Comparison of ENCODE assay signal across 10 mouse cellular contexts in the genomic region with DNA sequence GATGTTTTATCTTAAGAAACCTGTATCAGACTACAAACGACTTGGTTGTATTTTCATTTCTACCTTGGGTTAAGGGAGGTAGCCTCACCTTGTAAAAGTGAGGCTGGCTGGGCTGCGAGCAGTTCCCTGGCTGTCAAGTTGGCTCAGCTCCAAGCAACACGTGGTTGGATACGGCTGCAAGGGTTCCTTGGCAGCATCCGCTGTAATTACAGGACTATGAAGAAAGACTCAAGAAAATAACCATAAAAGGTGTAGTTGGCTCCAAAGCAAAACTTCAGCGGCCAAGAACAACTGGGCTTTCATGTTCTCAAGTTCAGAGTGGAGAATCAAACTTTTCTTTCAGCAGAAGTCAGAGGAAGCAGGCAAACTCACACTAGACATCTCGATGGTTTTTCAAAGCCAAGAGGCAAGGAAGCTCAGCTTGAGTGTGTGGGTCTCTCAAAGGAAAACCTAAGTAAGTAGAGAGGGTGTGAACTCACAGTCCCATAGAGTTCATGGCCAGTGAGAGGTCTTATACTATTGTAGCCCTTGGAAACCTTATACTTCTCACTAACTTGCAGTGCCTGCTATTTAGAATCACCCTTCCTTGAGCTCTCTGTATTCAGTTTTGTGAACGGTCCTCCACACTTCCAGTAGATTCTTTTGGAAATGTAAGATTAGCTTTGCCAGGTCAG.
A peak's percentile ranks its signal among the peaks of the same experiment; 100 is the strongest.
DNase-seq lines count a peak whose midpoint lies in the region; ATAC-seq lines count a peak whose summit lies in the region.
"Had no signal": no experiment of that assay in that cellular context is flagged by ENCODE, and none has a peak within 500 bp of the region (broad histone marks: within the 10 kb centered on the region; RNA-seq: fewer than 3 reads in every experiment).

No protein-coding gene starts in this region.

- no peak overlapping the region for H3K4me3 ChIP-seq in stomach, embryonic 16.5 days (replicated peaks; ENCODE audit: low read length)
- no peak overlapping the region for H3K4me3 ChIP-seq in hindbrain, embryonic 13.5 days
- no peak overlapping the region for H3K4me3 ChIP-seq in liver, embryonic 12.5 days
- H3K4me3 ChIP-seq: forebrain, embryonic 10.5 days; left cerebral cortex, adult 2 months had no signal

- H3K9me3 ChIP-seq in stomach, embryonic 16.5 days (replicated peaks; ENCODE audit: control insufficient read depth, low read length): no peaks in the 10 kb centered on the region
- no peaks in the 10 kb centered on the region for H3K9me3 ChIP-seq in hindbrain, embryonic 13.5 days
- H3K9me3 ChIP-seq in liver, embryonic 12.5 days (replicated peaks): no peaks in the 10 kb centered on the region
- H3K9me3 ChIP-seq: forebrain, embryonic 10.5 days had no signal

- no peaks in the 10 kb centered on the region for H3K4me1 ChIP-seq in stomach, embryonic 16.5 days (ENCODE audit: control insufficient read depth, insufficient read depth, low read length)
- H3K4me1 ChIP-seq in hindbrain, embryonic 13.5 days (replicated peaks): no peaks in the 10 kb centered on the region
- no peaks in the 10 kb centered on the region for H3K4me1 ChIP-seq in liver, embryonic 12.5 days
- H3K4me1 ChIP-seq: forebrain, embryonic 10.5 days had no signal

- no peak overlapping the region for H3K9ac ChIP-seq in stomach, embryonic 16.5 days (ENCODE audit: low read length)
- H3K9ac ChIP-seq in hindbrain, embryonic 13.5 days: no peak overlapping the region
- H3K9ac ChIP-seq in liver, embryonic 12.5 days: no peak overlapping the region

- no peaks in the 10 kb centered on the region for H3K27me3 ChIP-seq in stomach, embryonic 16.5 days (ENCODE audit: control insufficient read depth, insufficient read depth, low read length)
- H3K27me3 ChIP-seq in hindbrain, embryonic 13.5 days: no peaks in the 10 kb centered on the region
- no peaks in the 10 kb centered on the region for H3K27me3 ChIP-seq in liver, embryonic 12.5 days (replicated peaks)

- H3K27ac ChIP-seq in stomach, embryonic 16.5 days (ENCODE audit: low read length): peak overlapping the region; percentile 46; the same call in 1 of the 2 replicates
- no peak overlapping the region for H3K27ac ChIP-seq in hindbrain, embryonic 13.5 days
- H3K27ac ChIP-seq in liver, embryonic 12.5 days: no peak overlapping the region
- H3K27ac ChIP-seq: forebrain, embryonic 10.5 days; left cerebral cortex, adult 2 months had no signal

- H3K4me2 ChIP-seq in stomach, embryonic 16.5 days (ENCODE audit: low read depth, low read length): no peak overlapping the region
- H3K4me2 ChIP-seq in hindbrain, embryonic 13.5 days: no peak overlapping the region
- H3K4me2 ChIP-seq in liver, embryonic 12.5 days: no peak overlapping the region

- H3K36me3 ChIP-seq in stomach, embryonic 16.5 days (ENCODE audit: control insufficient read depth, insufficient read depth, low read length): no peaks in the 10 kb centered on the region
- H3K36me3 ChIP-seq in hindbrain, embryonic 13.5 days: no peaks in the 10 kb centered on the region
- H3K36me3 ChIP-seq in liver, embryonic 12.5 days: no peaks in the 10 kb centered on the region
- H3K36me3 ChIP-seq: forebrain, embryonic 10.5 days had no signal

- 48% methylated on average over 8 of the region's 8 CpGs for WGBS in stomach, embryonic 16.5 days
- 73% methylated on average over 8 of the region's 8 CpGs for WGBS in hindbrain, embryonic 13.5 days
- WGBS in liver, embryonic 12.5 days (ENCODE audit: insufficient replicate concordance): 59% methylated on average over 8 of the region's 8 CpGs

- peak; percentile 84 to 87 for DNase-seq in cerebellum, postnatal 10 days
- no peak for DNase-seq in cerebellum, adult 8-10 months
- DNase-seq in right cerebral cortex, postnatal 10 days (ENCODE audit: low spot score in 2 of 2): peak; percentile 26 to 29
- DNase-seq in right cerebral cortex, adult 18-20 months: no peak
- peak; percentile 28 to 74 for DNase-seq in kidney, postnatal 36 days

- ATAC-seq in stomach, embryonic 16.5 days (ENCODE audit: insufficient read depth, low FRiP score): no peak
- no peak for ATAC-seq in hindbrain, embryonic 13.5 days (ENCODE audit: low FRiP score)
- no peak for ATAC-seq in liver, embryonic 12.5 days

Comparison
In these comparisons a context has a peak if more than half of its experiments do, and no peak if none do; other contexts are left out.
1. DNase-seq: peak in cerebellum, postnatal 10 days (2 of 2), right cerebral cortex, postnatal 10 days (2 of 2) and kidney, postnatal 36 days (2 of 2); none in cerebellum, adult 8-10 months (single experiment) and right cerebral cortex, adult 18-20 months (single experiment).